Mouse (Mus musculus): ENCODE measurements around the gene Kif17. TPM values are rescaled to one million over a fixed set of nuclear protein-coding genes. Genes with fewer than 3 reads are reported as not detected.
A peak's percentile ranks its signal among the peaks of the same experiment; 100 is the strongest.

Gene Kif17
- 0.48 and 0.64 TPM in 2 replicates for polyA plus RNA-seq (2012; rRNA removed)

GRCm38 (mm10) chr4:138250088-138250960 is at the start of gene Kif17, which contains the start of gene Sh2d5:
Gene Kif17, plus strand, starts transcription at chr4:138250435.
Gene Sh2d5, plus strand, starts transcription at chr4:138250403.
- peaks cover 5% of the 10 kb centered on the region; the same call in 1 of the 2 replicates for H3K4me1 ChIP-seq (ENCODE audit: control insufficient read depth, insufficient read depth, low read length)
- peak within 1 kb of the TSS; percentile 49 for H3K4me3 ChIP-seq (ENCODE audit: insufficient read depth, low read depth, low read length)
- TF ChIP-seq CTCF (conservative IDR thresholded peaks at IDR 0.05; ENCODE audit: insufficient read depth, insufficient read length, low read depth, low read length), result no peak
- no peak for TF ChIP-seq POLR2A (IDR thresholded peaks at IDR 0.05; ENCODE audit: low read depth, low read length)
- H3K27me3 ChIP-seq (replicated peaks; ENCODE audit: control insufficient read depth, insufficient read depth, low read length), result no peaks in the 10 kb centered on the region
- H3K36me3 ChIP-seq (ENCODE audit: control insufficient read depth, insufficient read depth, low read length), result no peaks in the 10 kb centered on the region
- H3K27ac ChIP-seq (ENCODE audit: insufficient read depth, low read depth, low read length), result no peak within 1 kb of the TSS
- WGBS, result 1% methylated on average over 68 of the region's 74 CpGs
- peak; percentile 77 for DNase-seq

GRCm38 (mm10) chr4:138200769-138201168 is 49.5 kb upstream of the Kif17 start:
- TF ChIP-seq CTCF (conservative IDR thresholded peaks at IDR 0.05; ENCODE audit: insufficient read depth, insufficient read length, low read depth, low read length), result no peak
- no peak for TF ChIP-seq POLR2A (IDR thresholded peaks at IDR 0.05; ENCODE audit: low read depth, low read length)
- WGBS, result 85% methylated on average over 3 of the region's 3 CpGs
- peaks cover 18% of the 10 kb centered on the region for H3K36me3 ChIP-seq (ENCODE audit: control insufficient read depth, insufficient read depth, low read length)
- H3K4me1 ChIP-seq (ENCODE audit: control insufficient read depth, insufficient read depth, low read length), result no peaks in the 10 kb centered on the region
- H3K4me3 ChIP-seq (ENCODE audit: insufficient read depth, low read depth, low read length), result no peak overlapping the region
- H3K27me3 ChIP-seq (replicated peaks; ENCODE audit: control insufficient read depth, insufficient read depth, low read length), result no peaks in the 10 kb centered on the region
- no peak for DNase-seq
- H3K27ac ChIP-seq (ENCODE audit: insufficient read depth, low read depth, low read length), result no peak overlapping the region

- no peak overlapping the region for H3K27ac ChIP-seq (ENCODE audit: insufficient read depth, low read depth, low read length)
- no peaks in the 10 kb centered on the region for H3K27me3 ChIP-seq (replicated peaks; ENCODE audit: control insufficient read depth, insufficient read depth, low read length)
- DNase-seq, result no peak
- no peak overlapping the region for H3K4me3 ChIP-seq (ENCODE audit: insufficient read depth, low read depth, low read length)
- H3K4me1 ChIP-seq (ENCODE audit: control insufficient read depth, insufficient read depth, low read length), result no peaks in the 10 kb centered on the region
- TF ChIP-seq POLR2A (IDR thresholded peaks at IDR 0.05; ENCODE audit: low read depth, low read length) (no peak), CTCF (conservative IDR thresholded peaks at IDR 0.05; ENCODE audit: insufficient read depth, insufficient read length, low read depth, low read length) (no peak)
- H3K36me3 ChIP-seq (ENCODE audit: control insufficient read depth, insufficient read depth, low read length), result peaks cover 20% of the 10 kb centered on the region
- whole genome bisulfite sequencing, result 73% methylated on average over 9 of the region's 9 CpGs
Measured at GRCm38 (mm10) chr4:138201696-138202095, 48.5 kb upstream of the Kif17 start.

GRCm38 (mm10) chr4:138210116-138210515 is 40.1 kb upstream of the Kif17 start:
- Histone ChIP-seq H3K27ac (ENCODE audit: insufficient read depth, low read depth, low read length) (no peak overlapping the region), H3K36me3 (ENCODE audit: control insufficient read depth, insufficient read depth, low read length) (peaks cover 2% of the 10 kb centered on the region; the same call in 1 of the 2 replicates), H3K4me1 (ENCODE audit: control insufficient read depth, insufficient read depth, low read length) (no peaks in the 10 kb centered on the region), H3K27me3 (replicated peaks; ENCODE audit: control insufficient read depth, insufficient read depth, low read length) (no peaks in the 10 kb centered on the region), H3K4me3 (ENCODE audit: insufficient read depth, low read depth, low read length) (no peak overlapping the region)
- 94% methylated on average over 5 of the region's 5 CpGs for WGBS
- DNase-seq, result no peak
- TF ChIP-seq CTCF (conservative IDR thresholded peaks at IDR 0.05; ENCODE audit: insufficient read depth, insufficient read length, low read depth, low read length) (no peak), POLR2A (IDR thresholded peaks at IDR 0.05; ENCODE audit: low read depth, low read length) (no peak)

GRCm38 (mm10) chr4:138213861-138214260 is 36.4 kb upstream of the Kif17 start:
- H3K4me3 ChIP-seq (ENCODE audit: insufficient read depth, low read depth, low read length), result no peak overlapping the region
- no peak for DNase-seq
- H3K4me1 ChIP-seq (ENCODE audit: control insufficient read depth, insufficient read depth, low read length), result peaks cover 8% of the 10 kb centered on the region; the same call in 1 of the 2 replicates
- TF ChIP-seq CTCF (conservative IDR thresholded peaks at IDR 0.05; ENCODE audit: insufficient read depth, insufficient read length, low read depth, low read length), result no peak
- TF ChIP-seq POLR2A (IDR thresholded peaks at IDR 0.05; ENCODE audit: low read depth, low read length), result no peak
- H3K27me3 ChIP-seq (replicated peaks; ENCODE audit: control insufficient read depth, insufficient read depth, low read length), result no peaks in the 10 kb centered on the region
- no peaks in the 10 kb centered on the region; the same call in 1 of the 2 replicates for H3K36me3 ChIP-seq (ENCODE audit: control insufficient read depth, insufficient read depth, low read length)
- WGBS, result 61% methylated on average over 3 of the region's 3 CpGs
- H3K27ac ChIP-seq (ENCODE audit: insufficient read depth, low read depth, low read length), result no peak overlapping the region

- H3K27ac ChIP-seq (ENCODE audit: insufficient read depth, low read depth, low read length), result peak overlapping the region; percentile 82
- TF ChIP-seq CTCF (conservative IDR thresholded peaks at IDR 0.05; ENCODE audit: insufficient read depth, insufficient read length, low read depth, low read length), result no peak
- TF ChIP-seq POLR2A (IDR thresholded peaks at IDR 0.05; ENCODE audit: low read depth, low read length), result no peak
- 44% methylated on average over 13 of the region's 13 CpGs for WGBS
- DNase-seq, result no peak
- H3K4me3 ChIP-seq (ENCODE audit: insufficient read depth, low read depth, low read length), result peak overlapping the region; percentile 95
- no peaks in the 10 kb centered on the region for H3K36me3 ChIP-seq (ENCODE audit: control insufficient read depth, insufficient read depth, low read length)
- H3K4me1 ChIP-seq (ENCODE audit: control insufficient read depth, insufficient read depth, low read length), result peaks cover 8% of the 10 kb centered on the region; the same call in 1 of the 2 replicates
- H3K27me3 ChIP-seq (replicated peaks; ENCODE audit: control insufficient read depth, insufficient read depth, low read length), result no peaks in the 10 kb centered on the region
Measured at GRCm38 (mm10) chr4:138215671-138216199, 34.5 kb upstream of the Kif17 start.
